Mouse (Mus musculus): ENCODE data around the gene Opa3. TPM values are rescaled to one million over a fixed set of nuclear protein-coding genes. Genes with fewer than 3 reads are reported as not detected.

Gene Opa3
- polyA plus RNA-seq, 1 experiment from 2014 or later, result 38.0 TPM

DNA sequence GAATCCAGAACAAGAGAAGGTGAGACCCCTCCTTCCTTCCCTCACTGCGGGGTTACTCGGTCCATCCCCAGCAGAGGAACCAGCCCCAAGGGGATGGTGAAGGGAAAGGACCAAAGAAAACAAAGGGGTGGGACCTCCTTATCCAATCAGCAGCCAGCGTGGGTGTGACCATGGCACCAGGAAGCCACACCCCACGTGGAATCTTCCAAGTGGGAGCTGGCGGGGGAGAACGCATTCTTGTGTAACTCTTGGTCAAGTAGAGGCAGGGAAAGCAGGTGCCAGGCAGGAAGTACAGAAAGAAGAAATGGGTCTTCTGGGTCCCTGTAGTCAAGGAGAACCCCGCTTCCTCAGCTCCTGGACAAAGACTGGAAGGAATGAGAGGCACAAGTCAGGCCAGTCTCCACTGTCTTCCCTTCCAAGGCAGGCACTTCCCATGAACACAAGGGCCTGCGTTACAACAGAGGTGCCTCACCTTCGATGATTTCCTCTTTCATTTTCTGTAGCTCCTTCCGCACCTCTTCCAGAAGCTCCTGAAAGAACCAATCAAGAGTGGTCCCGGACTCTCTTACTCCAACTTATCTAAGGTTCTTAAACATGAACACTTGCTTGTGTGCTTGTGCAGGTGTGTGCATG is 29.4 kb downstream of the Opa3 start:
- H3K4me3 ChIP-seq (ENCODE audit: low read depth, low read length), result no peak overlapping the region
- H3K4me1 ChIP-seq (ENCODE audit: insufficient read depth), result no peaks in the 10 kb centered on the region
- H3K9ac ChIP-seq, result no peak overlapping the region
- peaks cover 77% of the 10 kb centered on the region for H3K36me3 ChIP-seq (ENCODE audit: insufficient read depth)
- DNase-seq (peak; percentile 82), ATAC-seq (ENCODE audit: insufficient read depth) (peak; percentile 82)
- H3K9me3 ChIP-seq (ENCODE audit: low read depth, low read length), result no peaks in the 10 kb centered on the region
- no peak for TF ChIP-seq CTCF (IDR thresholded peaks at IDR 0.05; ENCODE audit: low read depth)
- no peak overlapping the region for H3K27ac ChIP-seq (ENCODE audit: low read depth)
- no peak overlapping the region for H3K4me2 ChIP-seq
- no peaks in the 10 kb centered on the region for H3K27me3 ChIP-seq (ENCODE audit: insufficient read depth, low read length)
- 38% methylated on average over 11 of the region's 11 CpGs for WGBS

DNA sequence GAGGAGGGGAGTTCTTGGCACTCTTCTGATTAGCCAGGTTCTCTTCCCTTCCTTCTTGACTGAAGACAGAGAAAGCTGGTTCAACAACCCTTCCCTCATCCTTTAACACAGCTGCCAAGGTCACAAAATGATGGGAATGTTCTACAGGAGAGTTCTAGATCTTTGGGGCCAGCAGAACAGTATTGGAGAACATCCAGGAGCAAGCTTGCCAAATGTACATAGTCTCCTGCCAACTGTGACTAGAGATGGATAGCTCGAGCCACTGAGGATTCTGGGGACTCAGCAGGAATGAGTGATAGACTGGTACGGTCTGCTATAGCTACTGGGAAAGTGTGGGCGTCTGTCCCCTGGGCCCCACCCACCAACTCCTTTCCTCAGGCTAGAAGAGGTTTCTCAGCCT is 30.2 kb downstream of the Opa3 start:
- Histone ChIP-seq H3K4me1 (ENCODE audit: insufficient read depth) (no peaks in the 10 kb centered on the region), H3K27me3 (ENCODE audit: insufficient read depth, low read length) (no peaks in the 10 kb centered on the region), H3K4me2 (no peak overlapping the region), H3K36me3 (ENCODE audit: insufficient read depth) (peaks cover 85% of the 10 kb centered on the region), H3K9me3 (ENCODE audit: low read depth, low read length) (no peaks in the 10 kb centered on the region), H3K4me3 (ENCODE audit: low read depth, low read length) (no peak overlapping the region), H3K27ac (ENCODE audit: low read depth) (no peak overlapping the region), H3K9ac (no peak overlapping the region)
- DNase-seq (no peak), ATAC-seq (ENCODE audit: insufficient read depth) (no peak)
- no peak for TF ChIP-seq CTCF (IDR thresholded peaks at IDR 0.05; ENCODE audit: low read depth)
- 73% methylated on average over 3 of the region's 3 CpGs for WGBS

DNA sequence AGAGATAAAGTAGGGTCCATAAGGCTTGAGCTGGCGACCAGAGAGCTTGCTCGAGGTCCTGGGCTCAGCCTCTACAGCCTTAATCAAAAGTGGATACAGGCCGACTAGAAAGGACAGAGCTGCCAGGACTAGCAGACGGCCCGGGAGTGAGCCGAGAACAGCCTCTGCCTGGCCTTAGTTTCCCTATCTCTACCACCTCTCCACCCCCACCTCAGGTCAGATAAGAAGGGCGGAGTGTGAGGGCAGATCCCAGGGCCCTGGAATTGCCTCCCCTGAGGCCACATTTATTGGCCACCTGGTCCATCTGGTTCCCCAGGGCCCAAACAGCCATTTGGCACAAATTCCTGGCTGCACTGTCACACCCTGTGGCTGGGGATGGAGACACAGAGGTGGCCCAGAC is 37.0 kb downstream of the Opa3 start:
- no peak for ATAC-seq (ENCODE audit: insufficient read depth)
- Histone ChIP-seq H3K4me1 (ENCODE audit: insufficient read depth) (0 out of 2 replicates have a peak, but pooled peaks cover 9% of the 10 kb centered on the region), H3K36me3 (ENCODE audit: insufficient read depth) (peaks cover 72% of the 10 kb centered on the region), H3K27me3 (ENCODE audit: insufficient read depth, low read length) (no peaks in the 10 kb centered on the region), H3K4me3 (ENCODE audit: low read depth, low read length) (no peak overlapping the region), H3K27ac (ENCODE audit: low read depth) (no peak overlapping the region), H3K9me3 (ENCODE audit: low read depth, low read length) (no peaks in the 10 kb centered on the region), H3K4me2 (0 out of 2 replicates have a peak overlapping the region, but pooled peaks have one; percentile 12), H3K9ac (no peak overlapping the region)
- WGBS, result 59% methylated on average over 7 of the region's 7 CpGs
- no peak for TF ChIP-seq CTCF (IDR thresholded peaks at IDR 0.05; ENCODE audit: low read depth)
- DNase-seq, result no peak

DNA sequence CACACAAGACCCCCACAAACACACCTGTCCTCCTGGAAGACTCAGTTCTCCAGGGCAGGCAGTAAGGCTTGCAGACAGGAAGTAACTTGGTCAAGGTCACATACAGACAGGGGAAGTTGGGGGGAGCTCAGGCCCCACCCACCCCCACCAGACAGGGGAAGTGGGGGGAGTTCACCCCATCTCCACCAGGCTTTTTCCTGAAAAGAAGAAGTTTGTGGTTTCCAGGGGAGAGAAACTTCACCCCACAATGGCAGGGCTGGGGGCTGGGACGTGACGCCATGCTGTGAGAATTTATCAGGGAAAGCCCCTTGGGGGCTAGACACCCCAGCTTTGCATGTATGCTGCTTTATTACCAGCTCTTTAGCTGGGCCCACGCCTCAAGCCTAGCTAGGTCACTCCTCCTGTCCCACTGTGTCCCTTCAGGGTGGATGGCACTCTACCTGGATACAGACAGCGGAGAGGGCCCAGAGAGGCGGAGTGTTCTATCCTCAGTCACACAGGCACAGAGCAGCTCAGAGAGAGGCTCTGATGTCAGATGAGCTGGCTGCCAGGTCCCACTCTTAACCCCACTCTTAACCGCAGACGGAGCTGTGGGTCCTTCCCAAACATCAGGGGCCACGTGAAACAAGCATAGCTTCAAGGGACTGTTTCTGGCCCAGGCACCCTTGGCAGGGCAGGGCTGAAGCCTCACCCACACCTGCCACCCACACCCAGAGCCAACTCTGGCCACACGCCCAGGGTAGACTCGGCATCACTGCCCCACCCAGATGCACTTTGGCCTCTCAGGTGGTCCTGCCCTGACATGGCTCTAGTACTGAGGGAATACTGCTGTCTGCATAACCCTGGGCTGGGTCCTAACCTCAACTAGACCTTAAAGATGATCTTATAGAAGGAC is 38.0 kb downstream of the Opa3 start:
- Histone ChIP-seq H3K4me2 (0 out of 2 replicates have a peak overlapping the region, but pooled peaks have one; percentile 10), H3K4me3 (ENCODE audit: low read depth, low read length) (no peak overlapping the region), H3K9me3 (ENCODE audit: low read depth, low read length) (no peaks in the 10 kb centered on the region), H3K27me3 (ENCODE audit: insufficient read depth, low read length) (no peaks in the 10 kb centered on the region), H3K27ac (ENCODE audit: low read depth) (no peak overlapping the region), H3K9ac (no peak overlapping the region; the same call in 1 of the 2 replicates), H3K36me3 (ENCODE audit: insufficient read depth) (peaks cover 62% of the 10 kb centered on the region), H3K4me1 (ENCODE audit: insufficient read depth) (0 out of 2 replicates have a peak, but pooled peaks cover 9% of the 10 kb centered on the region)
- ATAC-seq (ENCODE audit: insufficient read depth) (no peak), DNase-seq (no peak)
- 76% methylated on average over 10 of the region's 10 CpGs for WGBS
- no peak for TF ChIP-seq CTCF (IDR thresholded peaks at IDR 0.05; ENCODE audit: low read depth)

DNA sequence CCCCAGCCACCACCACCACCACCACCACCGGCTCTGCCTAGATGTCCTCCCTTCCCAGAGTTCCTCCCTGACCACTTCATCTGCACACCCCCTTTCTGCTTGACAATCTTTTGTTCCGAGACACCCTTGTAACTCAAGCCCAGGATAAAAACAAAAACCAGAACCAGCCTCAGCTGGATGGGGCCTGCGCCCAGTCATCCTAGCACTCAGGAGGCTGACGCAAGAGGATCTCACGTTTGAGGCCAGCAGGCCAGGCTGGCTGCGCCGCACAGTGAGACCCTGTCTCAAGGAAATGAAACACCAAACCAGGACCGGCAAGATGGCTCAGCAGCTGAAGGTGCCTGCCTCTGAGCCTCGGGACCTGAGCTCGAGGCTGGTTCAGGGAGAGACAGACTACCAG is 38.9 kb downstream of the Opa3 start:
- Histone ChIP-seq H3K4me1 (ENCODE audit: insufficient read depth) (0 out of 2 replicates have a peak, but pooled peaks cover 9% of the 10 kb centered on the region), H3K4me3 (ENCODE audit: low read depth, low read length) (no peak overlapping the region), H3K9ac (no peak overlapping the region), H3K27ac (ENCODE audit: low read depth) (no peak overlapping the region), H3K4me2 (no peak overlapping the region), H3K36me3 (ENCODE audit: insufficient read depth) (peaks cover 53% of the 10 kb centered on the region), H3K27me3 (ENCODE audit: insufficient read depth, low read length) (no peaks in the 10 kb centered on the region), H3K9me3 (ENCODE audit: low read depth, low read length) (no peaks in the 10 kb centered on the region)
- DNase-seq (peak; percentile 31), ATAC-seq (ENCODE audit: insufficient read depth) (no peak)
- TF ChIP-seq CTCF (IDR thresholded peaks at IDR 0.05; ENCODE audit: low read depth), result no peak
- WGBS, result 51% methylated on average over 10 of the region's 10 CpGs

DNA sequence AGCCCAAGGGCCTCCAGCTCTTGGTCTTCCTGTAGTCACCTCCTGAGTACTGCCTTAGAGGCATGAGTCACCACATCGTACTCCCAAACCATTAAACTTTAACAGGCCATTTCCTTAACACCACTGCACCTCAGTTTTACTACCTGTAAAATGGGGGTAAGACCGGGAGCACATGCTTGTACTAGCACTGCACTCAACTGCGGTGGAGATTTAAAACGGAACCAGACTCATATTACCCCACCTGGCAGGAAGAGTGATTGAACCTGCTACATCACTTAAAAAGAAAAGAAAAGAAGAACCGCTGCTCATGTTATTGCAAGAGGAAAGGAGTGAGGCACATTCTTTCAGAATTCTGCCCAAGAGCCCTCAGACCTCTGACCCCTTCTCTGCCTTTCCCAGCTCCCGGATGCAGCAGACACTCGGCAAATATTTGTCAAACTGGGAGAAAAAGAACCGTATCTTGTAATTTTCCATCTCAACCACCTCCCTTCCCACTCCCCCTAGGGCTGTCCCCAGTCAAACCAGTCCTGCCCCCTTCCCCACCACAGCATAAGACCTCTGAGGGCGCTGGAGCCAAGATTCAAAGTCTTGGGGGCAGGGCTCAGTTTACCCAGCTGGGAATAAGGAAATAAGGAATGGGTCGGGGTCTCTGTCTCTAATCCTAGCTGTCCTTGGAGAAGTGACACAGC is 41.0 kb downstream of the Opa3 start:
- peak overlapping the region; percentile 74 for H3K4me2 ChIP-seq
- H3K9me3 ChIP-seq (ENCODE audit: low read depth, low read length), result no peaks in the 10 kb centered on the region
- ATAC-seq (ENCODE audit: insufficient read depth) (peak; percentile 44; the same call in 1 of the 2 replicates), DNase-seq (peak; percentile 70)
- H3K4me3 ChIP-seq (ENCODE audit: low read depth, low read length), result peak overlapping the region; percentile 99
- no peaks in the 10 kb centered on the region for H3K27me3 ChIP-seq (ENCODE audit: insufficient read depth, low read length)
- H3K27ac ChIP-seq (ENCODE audit: low read depth), result peak overlapping the region; percentile 94
- peak overlapping the region; percentile 88 for H3K9ac ChIP-seq
- TF ChIP-seq CTCF (IDR thresholded peaks at IDR 0.05; ENCODE audit: low read depth), result no peak
- H3K4me1 ChIP-seq (ENCODE audit: insufficient read depth), result 0 out of 2 replicates have a peak, but pooled peaks cover 9% of the 10 kb centered on the region
- peaks cover 33% of the 10 kb centered on the region for H3K36me3 ChIP-seq (ENCODE audit: insufficient read depth)
- WGBS, result 24% methylated on average over 10 of the region's 10 CpGs
